Mouse (Mus musculus) spleen, adult 2 months (tissue): Measurements from ENCODE around the gene Nup93.

ENCODE experiments used
- CTCF ChIP-seq: fragments of 200-500 bp; IDR thresholded peaks from 2 replicates; pipeline ENCODE4 v1.5.1; 2011; ENCODE audit warnings: mild to moderate bottlenecking, inconsistent platforms; ENCODE audit not compliant: insufficient read depth, insufficient read length, insufficient replicate concordance; ENCODE audit errors: extremely low read depth
- POLR2A ChIP-seq: fragments of 200-500 bp; IDR thresholded peaks from 2 replicates; pipeline ENCODE4 v1.6.1; 2011; ENCODE audit warnings: low read depth, low read length, inconsistent platforms

DNA sequence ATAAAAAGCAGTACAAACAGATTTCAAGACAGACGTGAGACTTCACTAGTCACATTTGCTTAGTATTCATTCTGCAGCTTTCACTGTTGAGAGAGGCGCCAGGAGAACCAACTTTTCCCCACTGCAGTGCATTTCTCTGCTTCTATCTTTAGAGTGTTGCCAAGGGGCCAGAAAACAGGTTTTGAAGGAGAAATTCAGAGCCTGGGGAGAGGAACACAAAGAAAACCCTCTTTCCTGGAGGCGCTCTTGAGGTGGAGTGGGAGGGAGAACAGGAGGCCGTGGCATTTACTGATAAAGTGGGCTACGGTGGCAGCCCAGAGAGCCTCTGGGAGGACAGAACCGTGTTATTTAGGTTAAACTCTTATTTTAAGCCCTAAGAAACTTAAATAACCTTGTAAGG is 81.3 kb downstream of the Nup93 start:
- TF ChIP-seq CTCF = no peak
- TF ChIP-seq POLR2A = no peak
